Mouse (Mus musculus) E14TG2a.4 (cell line): ENCODE measurements around the gene Plekhg5.

Experiments
- CTCF ChIP-seq: conservative IDR thresholded peaks from 2 replicates; pipeline ENCODE4 v1.5.1; 2014; ENCODE audit warnings: low read length
- POU5F1 ChIP-seq: IDR thresholded peaks from 2 replicates; pipeline ENCODE4 v1.6.1; 2014; ENCODE audit warnings: low read length, borderline replicate concordance

GRCm38 (mm10) chr4:152043171-152043570 is 29.1 kb upstream of the Plekhg5 start:
- TF ChIP-seq CTCF (no peak), POU5F1 (no peak)
